Mouse (Mus musculus): Measurements from ENCODE around the gene Sipa1l3.

The Sipa1l3 gene

GRCm38 (mm10) chr7:29283876-29284275 is 234.6 kb downstream of the Sipa1l3 start:
- DNase-seq (ENCODE audit: low read depth, low spot score) = no peak

- DNase-seq (ENCODE audit: low read depth, low spot score) = no peak
Observed at GRCm38 (mm10) chr7:29282074-29282554, 236.3 kb downstream of the Sipa1l3 start.

GRCm38 (mm10) chr7:29281201-29282073 is 237.0 kb downstream of the Sipa1l3 start, which contains the start of gene Spint2:
TSS of gene Spint2 (minus strand) at chr7:29281912.
- DNase-seq (ENCODE audit: low read depth, low spot score) = no peak

DNA sequence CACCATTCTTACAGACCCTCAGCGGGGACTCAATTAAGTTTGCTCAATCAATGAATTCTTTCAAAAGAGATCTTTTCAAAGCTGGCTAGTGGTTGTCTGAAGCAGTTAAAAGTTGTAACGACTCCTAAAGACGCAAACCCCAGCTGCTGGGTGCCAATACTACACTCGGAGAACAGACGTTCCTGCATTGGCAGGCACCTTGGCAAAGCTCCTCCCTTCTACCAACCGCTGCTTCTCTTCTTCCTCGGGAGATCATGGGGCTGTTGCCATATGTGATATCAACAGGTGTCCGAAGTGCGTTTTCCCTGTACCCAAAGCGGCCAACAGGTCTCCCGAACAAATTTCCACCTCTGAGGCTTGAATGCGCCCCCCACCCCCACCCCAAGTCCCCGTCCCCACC is 237.6 kb downstream of the Sipa1l3 start:
- no peak for DNase-seq (ENCODE audit: low read depth, low spot score)

DNA sequence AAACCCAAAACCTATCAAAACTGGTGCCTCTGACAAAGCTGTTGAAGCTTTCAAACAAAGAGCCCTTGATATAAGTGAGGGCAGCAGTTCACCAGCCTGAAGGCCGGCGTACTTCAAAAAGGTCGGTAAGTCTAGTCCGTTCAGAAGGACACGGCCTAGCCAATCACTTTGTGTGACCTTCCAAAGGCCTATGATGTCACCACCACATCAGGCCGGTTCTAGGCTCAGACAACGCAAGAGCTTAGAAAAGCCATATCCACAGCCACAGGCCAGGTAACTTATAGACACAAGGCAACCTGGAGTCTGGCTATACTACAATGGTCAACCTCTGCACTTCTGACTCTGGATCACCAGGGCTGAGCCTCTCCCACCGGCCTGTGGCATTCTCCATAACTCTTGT is 238.5 kb downstream of the Sipa1l3 start:
- no peak for DNase-seq (ENCODE audit: low read depth, low spot score)

DNA sequence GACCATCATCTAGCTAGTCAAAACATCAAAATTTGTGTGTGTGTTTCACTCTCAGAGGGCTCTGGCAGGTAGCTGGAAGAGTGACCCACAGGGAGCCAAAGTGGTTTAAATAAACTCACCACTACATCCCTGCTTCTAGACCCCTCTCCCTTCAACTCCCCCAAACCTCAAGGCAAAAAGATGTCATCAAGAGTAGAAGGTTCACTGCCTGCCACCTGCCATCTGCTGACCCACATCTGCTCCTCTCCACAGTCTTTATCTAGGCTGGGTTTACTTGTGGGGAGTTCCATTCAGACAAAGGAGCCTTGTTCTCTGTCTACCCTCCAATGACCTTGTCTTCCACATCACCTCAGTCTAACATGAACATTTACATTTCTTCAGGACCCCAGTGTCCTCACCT is 239.2 kb downstream of the Sipa1l3 start:
- DNase-seq (ENCODE audit: low read depth, low spot score) = no peak

GRCm38 (mm10) chr7:29277510-29277909 is 240.9 kb downstream of the Sipa1l3 start:
- DNase-seq (ENCODE audit: low read depth, low spot score) = no peak

DNA sequence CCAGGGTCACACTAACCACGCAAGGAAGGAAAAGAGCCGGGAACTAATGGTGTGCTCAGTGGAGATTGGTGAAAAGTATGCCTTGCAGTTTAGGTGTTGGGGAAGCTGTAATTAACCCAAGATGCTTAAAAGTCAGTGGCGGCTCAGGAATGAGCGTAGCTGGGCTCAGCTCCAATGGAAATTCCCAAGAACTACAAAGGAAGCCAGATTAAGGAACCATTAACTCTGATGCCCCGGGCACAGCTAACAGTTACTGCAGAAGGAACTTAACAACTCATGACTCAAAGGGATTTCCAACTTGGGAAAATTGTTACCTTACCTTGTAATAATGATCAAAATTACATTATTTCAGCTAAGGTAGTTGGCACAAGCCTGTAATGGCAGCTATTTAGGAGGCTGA is 241.7 kb downstream of the Sipa1l3 start:
- no peak for DNase-seq (ENCODE audit: low read depth, low spot score)

DNA sequence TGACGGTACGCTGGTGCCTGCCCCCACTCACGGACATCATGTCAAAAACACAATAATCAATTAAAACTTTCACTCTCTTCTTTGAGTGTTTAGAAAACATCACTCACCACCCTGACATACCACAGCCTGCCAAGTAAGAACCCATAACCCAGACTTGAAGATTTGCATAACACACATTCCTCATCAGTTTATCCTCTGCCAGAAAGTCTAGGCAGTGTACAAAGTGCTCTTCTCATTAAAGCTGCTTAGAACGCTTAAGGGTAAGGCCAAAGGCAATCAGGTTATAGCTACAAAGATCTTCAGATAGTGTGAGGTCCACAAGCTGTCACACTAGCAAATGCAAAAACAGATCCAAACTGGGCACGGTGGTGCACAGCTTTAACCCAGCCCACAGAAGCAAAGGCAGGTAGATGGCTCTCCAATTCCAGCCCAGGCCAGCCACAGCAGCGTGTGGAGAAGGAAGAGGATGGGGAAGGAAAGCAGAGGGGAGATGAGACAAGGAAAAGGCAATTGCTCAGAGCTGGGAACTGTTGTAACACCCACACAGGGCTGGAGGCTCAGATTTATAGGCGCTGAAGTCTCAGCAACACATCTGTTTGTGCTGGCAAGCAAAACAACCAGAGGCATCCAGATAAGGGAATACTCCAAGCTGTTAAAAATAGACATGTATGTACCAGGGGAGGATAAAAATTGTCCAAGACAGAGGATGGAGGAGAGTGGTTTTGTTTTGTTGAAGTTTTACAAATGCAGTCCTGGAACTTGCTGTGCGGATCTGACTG is 246.6 kb downstream of the Sipa1l3 start:
- no peak for DNase-seq (ENCODE audit: low read depth, low spot score)

DNA sequence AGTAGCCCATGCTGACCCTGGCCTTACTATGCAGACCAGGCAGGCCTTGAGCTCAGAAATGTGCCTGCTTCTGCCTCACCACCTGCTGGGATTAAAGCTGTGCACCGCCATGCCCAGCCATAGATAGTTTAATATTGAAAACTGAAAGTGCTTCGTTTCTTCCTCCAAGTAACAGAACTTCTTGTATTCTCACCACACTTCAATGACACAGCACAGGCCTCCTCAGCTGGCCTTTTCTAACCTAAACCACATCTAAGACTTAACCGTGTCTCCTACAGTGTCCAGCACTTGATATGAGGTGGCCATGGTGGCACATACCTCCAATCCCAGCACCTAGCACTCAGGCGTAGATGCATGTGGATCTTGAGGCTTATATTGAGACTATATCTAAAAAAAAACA is 248.0 kb downstream of the Sipa1l3 start:
- no peak for DNase-seq (ENCODE audit: low read depth, low spot score)
